Mouse (Mus musculus): ENCODE measurements around the gene Ldoc1.

The Ldoc1 gene

GRCm38 (mm10) chrX:61709302-61710033, at the start of gene Ldoc1:
TSS of gene Ldoc1 (plus strand) at chrX:61709497.
- DNase-seq (ENCODE audit: low spot score): no peak

DNA sequence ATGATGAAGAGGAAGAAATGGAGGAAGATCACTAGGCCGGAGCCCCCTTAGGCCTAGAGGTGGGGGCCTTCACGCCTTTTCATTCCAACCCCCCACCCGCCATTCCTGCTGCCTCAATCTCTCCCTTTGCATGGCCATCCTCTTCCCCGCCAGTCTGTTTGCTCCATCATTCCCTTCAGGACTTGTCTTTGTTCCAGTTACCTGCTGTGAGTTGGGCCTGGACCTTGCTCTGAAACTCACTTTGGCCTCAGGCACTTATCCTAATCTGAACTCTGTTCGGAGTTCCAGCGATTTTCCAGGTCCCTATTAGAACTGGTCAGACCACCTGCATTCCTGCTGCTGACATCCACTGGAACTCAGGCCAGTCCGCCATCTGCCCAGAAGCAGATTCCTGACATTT, 834 bp downstream of the Ldoc1 start:
- no peak for DNase-seq (ENCODE audit: low spot score)

DNA sequence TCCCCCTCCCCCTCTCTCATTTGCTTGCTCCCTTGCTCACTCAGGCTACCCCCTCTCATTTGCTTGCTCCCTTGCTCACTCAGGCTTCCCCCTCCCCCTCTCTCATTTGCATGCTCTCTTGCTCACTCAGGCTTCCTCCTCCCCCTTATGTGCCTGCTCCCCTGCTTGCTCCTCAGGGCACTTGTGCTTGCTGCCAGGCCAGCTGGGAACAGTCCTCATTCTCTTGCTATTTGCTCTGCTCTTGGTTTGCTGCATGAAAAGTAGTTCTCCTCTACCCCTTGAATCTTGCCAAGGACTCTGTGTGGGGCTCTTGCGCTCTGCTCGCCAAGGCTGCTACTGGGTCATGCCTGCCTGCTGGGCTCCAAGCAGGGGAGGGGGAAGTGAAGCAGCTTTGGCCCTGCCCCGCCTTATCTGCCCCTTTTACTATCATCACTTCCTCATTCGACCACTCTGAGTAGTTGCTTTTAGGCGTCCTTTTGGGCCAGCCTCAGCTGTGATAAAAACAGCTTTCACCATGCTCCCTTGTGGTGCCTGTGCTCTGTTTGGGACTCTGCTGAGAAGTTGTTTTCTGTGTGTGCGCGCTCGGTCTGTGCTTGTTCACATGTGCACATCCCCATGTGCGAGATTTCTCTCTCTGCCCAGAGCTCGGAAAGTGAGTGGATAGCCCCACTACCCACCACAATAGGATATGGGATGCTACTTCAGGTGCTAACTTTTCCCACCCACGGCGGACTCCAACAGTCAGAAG, 13.2 kb downstream of the Ldoc1 start:
- no peak for DNase-seq (ENCODE audit: low spot score)

- DNase-seq (ENCODE audit: low spot score): no peak
These were observed 14.0 kb downstream of the Ldoc1 start for GRCm38 (mm10) chrX:61723029-61723980.

GRCm38 (mm10) chrX:61727516-61728310, 18.4 kb downstream of the Ldoc1 start:
- no peak for DNase-seq (ENCODE audit: low spot score)
